Mouse (Mus musculus) ES-Bruce4 (cell line): ENCODE data around the gene Bcap31.

Experiments used
- CTCF ChIP-seq: IDR thresholded peaks from one replicate; pipeline ENCODE4 v1.8.1; 2011; ENCODE audit warnings: low read depth, low read length
- EP300 ChIP-seq: IDR thresholded peaks from 2 replicates; pipeline ENCODE4 v1.6.1; 2011; ENCODE audit warnings: low read depth, low read length; ENCODE audit not compliant: insufficient read depth
- POLR2A ChIP-seq: IDR thresholded peaks from one replicate; pipeline ENCODE4 v1.8.1; 2011; ENCODE audit warnings: low read length; ENCODE audit not compliant: insufficient read depth

- TF ChIP-seq EP300, result no peak
- no peak for TF ChIP-seq CTCF
- TF ChIP-seq POLR2A, result no peak
Observed at GRCm38 (mm10) chrX:73672879-73673618, 42.9 kb downstream of the Bcap31 start, which contains the start of gene Slc6a8.
